Mouse (Mus musculus): ENCODE measurements around the gene Slc25a22.

DNA sequence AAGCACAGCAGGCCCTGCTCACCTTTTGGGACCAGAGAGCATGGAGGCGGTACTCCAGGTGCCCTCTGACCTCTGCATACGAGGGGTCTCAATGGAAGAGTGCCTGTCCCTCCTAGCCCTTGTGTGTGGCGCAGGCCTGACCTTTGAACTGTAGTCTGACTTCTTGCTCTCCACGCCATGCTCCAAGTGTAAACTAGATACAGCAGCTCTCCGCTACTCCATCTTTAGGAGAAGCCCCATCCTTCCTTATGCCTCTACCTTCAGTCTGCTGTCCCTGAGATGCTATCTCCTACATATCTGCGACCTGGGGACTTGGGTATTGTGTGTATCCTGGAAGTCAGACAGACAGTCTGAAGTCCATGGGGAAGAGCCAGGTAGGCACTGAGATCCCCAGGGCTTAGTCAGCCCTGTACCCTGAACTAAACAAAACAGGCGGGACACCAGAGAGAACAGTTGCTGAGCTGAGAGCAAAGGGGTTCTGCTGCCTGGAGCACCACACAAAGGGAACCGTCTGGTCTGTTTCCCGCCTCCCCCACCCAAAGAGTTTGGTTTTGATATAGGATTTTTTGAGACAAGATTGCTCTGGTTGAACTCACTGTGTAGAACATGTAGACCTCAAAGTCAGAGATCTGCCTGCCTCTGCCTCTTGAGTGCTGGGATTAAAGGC, 1.7 kb downstream of the Slc25a22 start:
- no peak for TF ChIP-seq CTCF (conservative IDR thresholded peaks at IDR 0.05; ENCODE audit: insufficient read depth, insufficient read length, low read depth, low read length)
- TF ChIP-seq POLR2A (IDR thresholded peaks at IDR 0.05; ENCODE audit: low read depth, low read length) = no peak

Data from kidney, adult 2 months (tissue).